Mouse (Mus musculus) cerebellum, adult 8-10 months (tissue): ENCODE results near the gene Pafah1b3.

Experiments
- DNase-seq: peaks from one replicate; pipeline ENCODE4 v3.0.0; 2022

Pafah1b3 gene

DNA sequence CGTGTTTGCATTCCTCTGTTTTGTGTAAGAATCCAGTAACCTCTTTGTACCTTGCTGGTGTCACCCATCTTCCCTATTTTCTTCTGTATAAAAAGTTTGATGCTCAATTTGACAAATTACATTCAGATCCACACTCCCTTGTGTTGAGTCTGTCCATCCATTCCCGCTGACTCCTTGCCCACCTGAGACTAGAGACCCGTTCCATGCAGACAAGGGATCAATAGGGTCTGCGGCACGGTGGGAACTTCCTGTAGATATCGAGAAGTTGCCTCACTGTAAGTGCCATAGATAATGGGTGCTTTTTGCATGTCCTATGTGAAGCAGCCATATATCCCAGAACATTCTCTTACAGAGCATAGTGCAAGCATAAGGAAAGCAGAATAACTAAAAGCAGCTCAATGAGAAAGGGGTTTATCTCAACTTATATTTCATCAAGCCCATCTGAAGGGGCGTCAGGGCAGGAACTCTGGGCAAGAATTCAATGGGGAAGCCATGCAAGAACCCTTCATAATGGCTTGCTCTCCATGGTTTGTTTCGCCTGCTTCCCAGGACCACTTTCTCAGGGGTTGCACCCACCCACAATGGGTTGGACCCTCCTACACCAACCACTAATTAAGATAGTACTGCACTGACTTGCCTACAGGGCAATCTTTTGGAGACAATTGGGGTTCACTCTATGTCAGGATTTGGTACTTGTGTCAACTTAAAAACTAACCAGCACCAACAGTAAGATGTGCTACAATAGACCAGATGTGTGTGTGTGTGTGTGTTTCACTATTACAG is 31.4 kb downstream of the Pafah1b3 start:
- peak; percentile 40 for DNase-seq

DNA sequence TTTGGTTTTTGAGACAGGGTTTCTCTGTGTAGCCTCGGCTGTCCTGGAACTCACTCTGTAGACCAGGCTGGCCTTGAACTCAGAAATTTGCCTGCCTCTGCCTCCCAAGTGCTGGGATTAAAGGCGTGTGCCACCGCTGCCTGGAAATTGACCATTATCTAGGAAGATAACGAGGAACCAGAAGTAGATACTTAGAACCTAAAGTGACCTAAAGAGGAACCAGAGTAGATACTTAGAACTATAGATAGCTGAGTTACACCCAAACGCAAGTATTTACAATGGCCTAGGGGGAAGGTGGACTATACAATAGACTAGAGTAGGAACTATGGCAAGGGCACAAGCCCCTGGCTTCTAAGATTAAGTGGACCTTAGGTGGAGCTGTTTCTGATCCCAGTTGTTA is 32.0 kb downstream of the Pafah1b3 start:
- peak; percentile 14 for DNase-seq

GRCm38 (mm10) chr7:25263968-25264870 is 33.6 kb downstream of the Pafah1b3 start:
- DNase-seq = peak; percentile 12

GRCm38 (mm10) chr7:25261896-25262295 is 35.9 kb downstream of the Pafah1b3 start:
- no peak for DNase-seq

DNA sequence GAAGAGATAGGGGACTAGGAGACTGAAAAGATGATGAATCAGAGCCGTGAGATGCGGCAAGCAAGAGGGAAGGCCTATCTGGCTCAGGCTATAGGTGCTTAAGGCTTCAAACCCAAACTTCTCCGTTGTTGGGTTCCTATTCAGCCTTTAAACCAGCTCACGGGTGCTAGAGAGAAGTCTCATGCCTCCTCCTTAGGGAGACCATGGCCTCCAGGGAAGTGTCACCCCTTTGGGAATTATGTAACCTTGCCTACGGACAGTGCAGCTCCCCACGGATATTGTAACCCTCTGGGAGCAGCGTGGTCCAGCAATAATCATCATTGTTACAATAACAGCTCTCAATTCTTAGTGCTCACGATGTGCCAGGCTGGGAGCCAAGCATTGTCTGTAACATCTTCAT is 46.0 kb downstream of the Pafah1b3 start:
- DNase-seq = peak; percentile 55

DNA sequence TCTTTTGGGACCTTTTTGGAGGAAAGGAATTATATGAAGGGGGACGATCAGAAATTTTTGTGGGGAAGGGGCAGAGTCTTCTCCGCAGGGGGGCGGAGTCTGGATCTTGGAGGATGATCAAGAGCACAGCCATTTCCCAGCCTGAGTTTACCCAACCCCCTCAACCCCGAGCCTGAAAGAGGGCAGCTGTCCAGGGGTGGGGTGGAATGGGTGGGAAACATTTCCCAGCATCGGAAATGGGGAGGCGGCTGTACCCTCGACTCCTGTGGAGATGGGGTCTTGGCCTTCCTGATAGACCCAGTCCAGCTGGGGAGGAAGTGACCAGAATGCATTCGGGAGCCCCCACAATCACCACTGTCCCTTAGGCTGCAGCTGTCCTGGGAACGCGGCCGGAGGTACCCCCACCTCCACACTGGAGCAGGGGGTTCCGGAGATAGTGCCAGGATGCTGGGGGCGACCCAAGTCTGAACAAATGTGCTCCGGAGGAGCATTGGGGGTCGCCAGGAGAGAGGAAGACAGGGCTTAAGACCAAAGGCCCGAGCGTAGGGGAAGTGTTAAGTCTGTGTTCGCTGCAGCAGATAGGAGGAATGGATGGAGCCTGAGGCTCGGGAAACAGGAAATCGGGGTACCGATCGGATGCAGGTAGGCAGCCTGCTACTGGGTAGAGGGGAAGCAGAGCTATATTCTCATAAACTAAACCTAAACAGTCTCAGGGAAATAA is 46.6 kb downstream of the Pafah1b3 start:
- DNase-seq = peak; percentile 69

- peak; percentile 88 for DNase-seq
These were observed 47.4 kb downstream of the Pafah1b3 start, which contains the start of gene Erf for GRCm38 (mm10) chr7:25250141-25250972. Erf (minus strand) TSS chr7:25250761.

DNA sequence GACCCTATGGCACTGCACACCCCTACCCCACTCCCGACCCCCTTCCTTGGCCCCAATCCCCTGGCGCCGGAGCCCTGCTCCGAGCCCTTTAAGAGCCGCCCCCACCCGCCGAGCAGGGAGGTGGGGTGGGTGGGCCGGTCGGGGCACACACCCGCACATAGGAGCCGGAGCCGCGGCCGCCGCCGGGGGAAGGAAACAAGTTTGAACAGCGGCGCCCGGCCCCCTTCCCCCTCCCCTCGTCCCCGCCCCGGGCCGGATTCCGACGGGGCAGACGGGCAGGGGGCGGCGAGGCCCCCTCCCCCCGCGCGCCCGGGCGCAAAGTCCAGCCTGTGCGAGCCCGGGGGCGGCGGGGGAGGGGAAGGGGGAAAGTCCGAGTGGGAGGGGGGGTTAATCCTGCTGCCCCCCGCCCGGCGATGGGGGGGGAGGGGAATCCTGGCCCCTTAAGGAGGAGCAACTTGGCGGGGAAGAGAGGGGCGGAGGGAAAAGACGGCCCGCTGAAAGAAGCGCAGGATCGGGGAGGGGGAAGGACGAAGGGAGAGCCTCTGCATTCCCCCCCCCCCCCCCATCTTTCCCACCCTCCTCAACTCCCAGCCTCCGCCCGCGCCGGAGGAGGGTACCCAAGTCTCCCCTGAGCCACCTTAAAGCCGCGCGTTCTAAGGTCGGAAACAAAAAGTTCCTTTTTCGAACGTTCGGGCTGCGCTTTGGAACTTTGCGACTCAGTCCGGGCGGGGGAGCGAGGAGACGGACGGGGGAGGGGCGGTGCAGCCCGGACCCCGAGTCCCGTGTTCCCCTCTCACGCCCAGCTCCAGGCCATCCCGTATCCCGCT is 48.3 kb downstream of the Pafah1b3 start:
- peak; percentile 45 for DNase-seq

DNA sequence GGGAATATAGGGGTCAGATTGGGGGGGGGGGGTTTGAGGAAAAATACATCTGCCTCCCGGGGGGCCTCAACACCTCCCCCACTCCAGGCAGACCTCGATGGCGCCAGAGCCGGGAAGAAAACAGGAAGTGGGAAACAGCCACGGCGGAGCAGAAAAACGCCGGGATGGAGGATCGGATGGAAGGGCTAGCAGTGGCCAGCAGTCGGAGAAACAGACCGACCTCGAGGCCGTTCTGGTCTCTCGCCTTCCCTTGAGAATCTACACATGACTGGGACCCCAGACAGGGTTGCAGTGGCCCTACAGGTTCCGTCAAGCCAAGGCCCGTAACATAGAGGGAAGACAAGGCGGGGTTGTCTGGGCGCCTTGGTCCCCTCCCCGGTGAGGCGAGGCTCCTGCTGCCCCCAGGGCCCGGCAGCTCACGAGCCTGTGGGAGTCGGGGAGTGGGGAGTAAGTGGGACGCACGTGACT is 48.9 kb downstream of the Pafah1b3 start:
- peak; percentile 66 for DNase-seq

DNA sequence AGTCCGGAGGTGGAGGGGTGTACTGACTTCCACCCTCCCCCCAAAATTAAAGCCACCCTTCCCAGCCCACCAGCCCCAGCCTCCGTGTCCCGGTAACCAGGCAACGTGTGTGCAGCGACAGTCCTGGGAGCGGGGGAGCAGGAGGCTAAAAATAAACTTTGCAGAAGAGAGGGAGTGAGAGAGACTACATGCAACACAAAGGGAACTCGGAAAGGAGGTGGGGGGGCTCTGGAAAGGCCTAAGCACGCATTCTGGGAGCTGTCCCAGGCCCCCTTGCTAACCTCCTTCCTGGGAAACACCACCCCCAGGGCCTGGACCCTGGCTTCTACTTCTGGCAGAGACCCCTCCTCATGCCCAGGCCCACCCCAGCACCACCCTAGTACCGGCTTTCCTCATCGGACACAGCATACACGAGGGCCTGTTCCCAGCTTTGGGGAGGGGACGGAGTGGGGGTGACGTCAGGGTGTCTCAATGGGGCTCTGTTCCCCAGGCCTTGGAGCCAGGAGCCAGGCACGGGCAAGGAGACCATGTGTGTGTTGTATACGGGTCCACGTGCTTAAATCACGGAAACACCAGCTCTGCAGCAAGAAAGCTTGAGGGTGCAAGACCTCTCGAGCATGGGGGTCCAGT is 49.7 kb downstream of the Pafah1b3 start:
- DNase-seq = peak; percentile 45

GRCm38 (mm10) chr7:25247498-25247897 is 50.3 kb downstream of the Pafah1b3 start:
- no peak for DNase-seq

DNA sequence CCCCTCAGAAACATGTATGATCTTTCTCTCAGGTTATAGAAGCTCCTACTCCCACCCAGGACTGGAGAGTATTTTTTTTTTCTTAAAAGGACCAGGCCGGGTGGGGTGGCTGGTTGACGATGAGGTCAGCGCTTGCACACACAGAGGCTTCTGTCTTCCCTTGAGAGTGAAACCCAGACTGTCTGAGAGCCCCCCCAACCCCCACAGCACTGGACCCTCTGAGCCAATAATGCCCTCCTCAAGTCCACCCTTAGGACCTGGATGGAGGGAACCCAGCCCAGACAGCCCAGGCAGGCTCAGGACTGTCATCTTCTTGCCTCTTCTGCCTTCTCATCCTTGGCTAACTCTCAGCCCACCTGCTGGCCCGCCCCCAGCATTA is 51.0 kb downstream of the Pafah1b3 start:
- DNase-seq = no peak

GRCm38 (mm10) chr7:25246079-25246758 is 51.6 kb downstream of the Pafah1b3 start:
- no peak for DNase-seq
